Mouse (Mus musculus) neural tube, embryonic 12.5 days (tissue): ENCODE measurements around the gene Fam49a. TPM values are rescaled to one million over a fixed set of nuclear protein-coding genes. Genes with fewer than 3 reads are reported as not detected.
"Not testable (repeated sequence)": the region's sequence is repeated elsewhere in the genome, so short reads cannot be mapped to it uniquely, and the experiment has no call there.

Source experiments
- ATAC-seq: fragments of 200-750 bp; cut with Nextera tagmentation; 2 replicates; pipeline ENCODE4 v1.8.0; 2017; ENCODE audit warnings: low read depth, mild to moderate bottlenecking, moderate TSS enrichment, moderate library complexity; ENCODE audit not compliant: low FRiP score
- H3K27ac ChIP-seq: fragments of 300-500 bp; sonication (generic); 2 replicates; pipeline ENCODE4 v1.5.1; 2016
- H3K27me3 ChIP-seq: fragments of 300-500 bp; sonication (generic); replicated peaks from 2 replicates; pipeline ENCODE4 v1.6.1; 2016; ENCODE audit warnings: mild to moderate bottlenecking
- H3K36me3 ChIP-seq: fragments of 300-500 bp; sonication (generic); 2 replicates; pipeline ENCODE4 v1.6.1; 2016; ENCODE audit warnings: mild to moderate bottlenecking
- H3K4me1 ChIP-seq: fragments of 300-500 bp; sonication (generic); 2 replicates; pipeline ENCODE4 v1.6.1; 2016
- H3K4me2 ChIP-seq: fragments of 300-500 bp; sonication (generic); replicated peaks from 2 replicates; pipeline ENCODE4 v1.6.1; 2016; ENCODE audit warnings: mild to moderate bottlenecking
- H3K4me3 ChIP-seq: fragments of 300-500 bp; sonication (generic); 2 replicates; pipeline ENCODE4 v1.5.1; 2016
- H3K9ac ChIP-seq: fragments of 300-500 bp; sonication (generic); 2 replicates; pipeline ENCODE4 v1.6.1; 2016; ENCODE audit warnings: mild to moderate bottlenecking
- H3K9me3 ChIP-seq: fragments of 300-500 bp; sonication (generic); 2 replicates; pipeline ENCODE4 v1.6.1; 2016; ENCODE audit warnings: mild to moderate bottlenecking
- WGBS: fragments of 180-500 bp; shearing (Covaris S2); methylation state at CpG from one replicate; pipeline ENCODE4 v1.1.7; 2016; 5-methylcytosine and 5-hydroxymethylcytosine counted together
- polyA plus RNA-seq: library from polyadenylated mRNA; unstranded; fragments of >200 nt; fragmentation: Nextera tagmentation; extraction: Ambion mirVana; gene quantifications from 2 replicates; pipeline ENCODE4 v1.2.1, GENCODE M21; 2016

The Fam49a gene
- polyA plus RNA-seq, 1 experiment from 2014 or later: 30.0 TPM

GRCm38 (mm10) chr12:12320693-12321092 is 58.8 kb downstream of the Fam49a start:
- Histone ChIP-seq H3K9me3 (no peaks in the 10 kb centered on the region), H3K27me3 (no peaks in the 10 kb centered on the region), H3K9ac (no peak overlapping the region), H3K4me1 (no peaks in the 10 kb centered on the region; the same call in 1 of the 2 replicates), H3K36me3 (no peaks in the 10 kb centered on the region), H3K4me2 (no peak overlapping the region), H3K4me3 (no peak overlapping the region), H3K27ac (no peak overlapping the region)
- no peak for ATAC-seq
- WGBS: 85% methylated on average over 2 of the region's 2 CpGs

- Histone ChIP-seq H3K27me3 (no peaks in the 10 kb centered on the region), H3K4me3 (no peak overlapping the region), H3K9me3 (no peaks in the 10 kb centered on the region), H3K9ac (no peak overlapping the region), H3K27ac (no peak overlapping the region), H3K4me2 (no peak overlapping the region), H3K4me1 (no peaks in the 10 kb centered on the region; the same call in 1 of the 2 replicates), H3K36me3 (no peaks in the 10 kb centered on the region)
- WGBS: 89% methylated on average over 3 of the region's 3 CpGs
- ATAC-seq: no peak
These were observed 59.2 kb downstream of the Fam49a start for GRCm38 (mm10) chr12:12321111-12321510.

GRCm38 (mm10) chr12:12323084-12323483 is 61.1 kb downstream of the Fam49a start:
- WGBS: 81% methylated on average over 5 of the region's 5 CpGs
- H3K9me3 ChIP-seq: no peaks in the 10 kb centered on the region
- no peak overlapping the region for H3K9ac ChIP-seq
- H3K27ac ChIP-seq: no peak overlapping the region
- no peak for ATAC-seq
- no peaks in the 10 kb centered on the region for H3K4me1 ChIP-seq
- H3K4me3 ChIP-seq: no peak overlapping the region
- no peaks in the 10 kb centered on the region for H3K27me3 ChIP-seq
- no peaks in the 10 kb centered on the region for H3K36me3 ChIP-seq
- no peak overlapping the region for H3K4me2 ChIP-seq

GRCm38 (mm10) chr12:12323616-12324223 is 61.8 kb downstream of the Fam49a start:
- H3K4me3 ChIP-seq: no peak overlapping the region
- no peaks in the 10 kb centered on the region for H3K27me3 ChIP-seq
- peak; percentile 84 for ATAC-seq
- H3K4me1 ChIP-seq: no peaks in the 10 kb centered on the region
- no peaks in the 10 kb centered on the region for H3K36me3 ChIP-seq
- no peak overlapping the region for H3K9ac ChIP-seq
- H3K27ac ChIP-seq: peak overlapping the region; percentile 4
- WGBS: 21% methylated on average over 18 of the region's 18 CpGs
- peak overlapping the region; percentile 45 for H3K4me2 ChIP-seq
- no peaks in the 10 kb centered on the region for H3K9me3 ChIP-seq

- not testable (repeated sequence) for H3K4me1 ChIP-seq, H3K36me3 ChIP-seq, H3K4me3 ChIP-seq, H3K4me2 ChIP-seq, H3K27me3 ChIP-seq, H3K9ac ChIP-seq, H3K9me3 ChIP-seq
- H3K27ac ChIP-seq: peak overlapping the region; percentile 4; the same call in 1 of the 2 replicates
- 0 out of 2 replicates have a peak, but pooled peaks have one; percentile 10 for ATAC-seq
- 85% methylated on average over 20 of the region's 22 CpGs for WGBS
These were observed 62.3 kb downstream of the Fam49a start for GRCm38 (mm10) chr12:12324266-12324665.

- Histone ChIP-seq H3K9ac (no peak overlapping the region), H3K9me3 (no peaks in the 10 kb centered on the region), H3K36me3 (no peaks in the 10 kb centered on the region), H3K4me2 (no peak overlapping the region), H3K27me3 (no peaks in the 10 kb centered on the region), H3K4me3 (no peak overlapping the region), H3K27ac (no peak overlapping the region), H3K4me1 (no peaks in the 10 kb centered on the region)
- ATAC-seq: no peak
- WGBS: 92% methylated on average over 11 of the region's 11 CpGs
These were observed 71.8 kb downstream of the Fam49a start for GRCm38 (mm10) chr12:12333526-12334310.

- no peaks in the 10 kb centered on the region for H3K27me3 ChIP-seq
- no peak for ATAC-seq
- H3K36me3 ChIP-seq: no peaks in the 10 kb centered on the region
- no peak overlapping the region for H3K4me3 ChIP-seq
- H3K9me3 ChIP-seq: no peaks in the 10 kb centered on the region
- no peak overlapping the region for H3K4me2 ChIP-seq
- H3K9ac ChIP-seq: no peak overlapping the region
- no peak overlapping the region for H3K27ac ChIP-seq
- H3K4me1 ChIP-seq: no peaks in the 10 kb centered on the region
- 90% methylated on average over 5 of the region's 5 CpGs for WGBS
These were observed 72.5 kb downstream of the Fam49a start for GRCm38 (mm10) chr12:12334486-12334885.

GRCm38 (mm10) chr12:12335566-12335965 is 73.6 kb downstream of the Fam49a start:
- no peaks in the 10 kb centered on the region for H3K4me1 ChIP-seq
- 94% methylated on average over 7 of the region's 7 CpGs for WGBS
- no peaks in the 10 kb centered on the region for H3K9me3 ChIP-seq
- no peak overlapping the region for H3K4me2 ChIP-seq
- no peak overlapping the region for H3K27ac ChIP-seq
- H3K9ac ChIP-seq: no peak overlapping the region
- H3K27me3 ChIP-seq: no peaks in the 10 kb centered on the region
- H3K4me3 ChIP-seq: no peak overlapping the region
- no peak for ATAC-seq
- H3K36me3 ChIP-seq: no peaks in the 10 kb centered on the region

GRCm38 (mm10) chr12:12337378-12337777 is 75.4 kb downstream of the Fam49a start:
- H3K9ac ChIP-seq: no peak overlapping the region
- H3K27me3 ChIP-seq: no peaks in the 10 kb centered on the region
- H3K4me3 ChIP-seq: no peak overlapping the region
- H3K9me3 ChIP-seq: no peaks in the 10 kb centered on the region
- H3K4me2 ChIP-seq: no peak overlapping the region
- H3K4me1 ChIP-seq: no peaks in the 10 kb centered on the region
- 88% methylated on average over 6 of the region's 6 CpGs for WGBS
- no peak overlapping the region for H3K27ac ChIP-seq
- no peaks in the 10 kb centered on the region for H3K36me3 ChIP-seq
- no peak for ATAC-seq

- Histone ChIP-seq H3K9me3 (no peaks in the 10 kb centered on the region), H3K4me3 (no peak overlapping the region), H3K9ac (no peak overlapping the region), H3K27ac (no peak overlapping the region), H3K4me1 (no peaks in the 10 kb centered on the region), H3K36me3 (no peaks in the 10 kb centered on the region), H3K4me2 (no peak overlapping the region), H3K27me3 (no peaks in the 10 kb centered on the region)
- no peak for ATAC-seq
- WGBS: 93% methylated on average over 2 of the region's 2 CpGs
These were observed 81.4 kb downstream of the Fam49a start for GRCm38 (mm10) chr12:12343320-12343719.

- H3K9me3 ChIP-seq: no peaks in the 10 kb centered on the region
- no peak for ATAC-seq
- H3K36me3 ChIP-seq: no peaks in the 10 kb centered on the region
- no peak overlapping the region for H3K4me3 ChIP-seq
- no peak overlapping the region for H3K4me2 ChIP-seq
- no peaks in the 10 kb centered on the region for H3K27me3 ChIP-seq
- H3K27ac ChIP-seq: no peak overlapping the region
- peaks cover 5% of the 10 kb centered on the region; the same call in 1 of the 2 replicates for H3K4me1 ChIP-seq
- WGBS: 53% methylated on average over 2 of the region's 2 CpGs
- no peak overlapping the region for H3K9ac ChIP-seq
These were observed 86.7 kb downstream of the Fam49a start for GRCm38 (mm10) chr12:12348625-12349024.

GRCm38 (mm10) chr12:12349645-12350288 is 87.8 kb downstream of the Fam49a start:
- H3K4me3 ChIP-seq: no peak overlapping the region
- no peaks in the 10 kb centered on the region for H3K36me3 ChIP-seq
- no peak for ATAC-seq
- H3K4me2 ChIP-seq: no peak overlapping the region
- H3K9ac ChIP-seq: no peak overlapping the region
- no peaks in the 10 kb centered on the region for H3K27me3 ChIP-seq
- H3K4me1 ChIP-seq: peaks cover 5% of the 10 kb centered on the region; the same call in 1 of the 2 replicates
- no peaks in the 10 kb centered on the region for H3K9me3 ChIP-seq
- 78% methylated on average over 6 of the region's 6 CpGs for WGBS
- no peak overlapping the region for H3K27ac ChIP-seq
